Mouse (Mus musculus) C2C12 (cell line): ENCODE results near the gene Sgsm2.

Source experiments
- CEBPB ChIP-seq: IDR thresholded peaks from one replicate; pipeline ENCODE4 v1.6.1; 2011; ENCODE audit warnings: low read depth, mild to moderate bottlenecking, control low read depth, moderate library complexity
- CTCF ChIP-seq: IDR thresholded peaks from one replicate; pipeline ENCODE4 v1.5.1; 2011; ENCODE audit not compliant: control insufficient read depth, insufficient read depth, insufficient read length
- MAX ChIP-seq: IDR thresholded peaks from one replicate; pipeline ENCODE4 v1.6.1; 2011; ENCODE audit warnings: mild to moderate bottlenecking, control low read depth
- MYOD1 ChIP-seq: IDR thresholded peaks from one replicate; pipeline ENCODE4 v1.6.1; 2011; ENCODE audit warnings: low read depth; ENCODE audit not compliant: control insufficient read depth, insufficient read length
- MYOG ChIP-seq: IDR thresholded peaks from one replicate; pipeline ENCODE4 v1.6.1; 2011; ENCODE audit not compliant: control insufficient read depth, insufficient read length; ENCODE audit errors: extremely low read depth
- USF1 ChIP-seq: IDR thresholded peaks from one replicate; pipeline ENCODE4 v1.6.1; 2011; ENCODE audit warnings: low read depth, mild to moderate bottlenecking, control low read depth, moderate library complexity

DNA sequence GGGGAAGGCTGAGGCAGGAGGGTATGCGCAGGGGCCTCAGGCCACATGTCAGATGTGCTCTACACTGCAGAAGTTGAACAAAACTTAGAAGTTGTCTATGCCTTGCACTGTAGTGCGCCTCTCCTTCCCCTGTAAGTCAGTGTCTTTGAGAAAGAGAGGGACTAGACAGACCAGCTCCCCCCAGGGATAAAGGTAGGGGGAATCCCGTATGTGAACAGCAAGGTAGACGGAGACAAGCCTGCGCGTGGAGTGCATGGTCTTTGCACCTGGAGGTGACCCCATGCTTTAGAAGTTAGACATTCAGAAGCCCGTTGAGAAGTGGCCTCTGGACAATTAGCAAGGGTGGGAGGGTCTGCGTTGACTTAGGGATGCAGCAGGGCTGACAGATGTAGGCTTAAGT lies 56.1 kb downstream of the Sgsm2 start:
- TF ChIP-seq CTCF (no peak), MAX (no peak), USF1 (no peak), MYOG (no peak), MYOD1 (no peak), CEBPB (no peak)
